21 mouse cellular contexts compared by ENCODE assay signal in genomic region chr1:190443234-190443633, GRCm38 (mm10).
DNase-seq lines count a peak whose midpoint lies in the region; ATAC-seq lines count a peak whose summit lies in the region.
"Had no signal": no experiment of that assay in that cellular context is flagged by ENCODE, and none has a peak within 500 bp of the region (broad histone marks: within the 10 kb centered on the region; RNA-seq: fewer than 3 reads in every experiment).

No protein-coding gene starts in this region.

- H3K4me2 ChIP-seq in midbrain, embryonic 11.5 days: no peak overlapping the region
- H3K4me2 ChIP-seq in midbrain, embryonic 13.5 days (replicated peaks): no peak overlapping the region

- H3K4me3 ChIP-seq in midbrain, embryonic 11.5 days (ENCODE audit: low read depth, low read length): no peak overlapping the region
- H3K4me3 ChIP-seq in midbrain, embryonic 13.5 days (replicated peaks): no peak overlapping the region

- H3K36me3 ChIP-seq in midbrain, embryonic 11.5 days (ENCODE audit: control insufficient read depth, insufficient read depth, low read length): no peaks in the 10 kb centered on the region
- no peaks in the 10 kb centered on the region for H3K36me3 ChIP-seq in midbrain, embryonic 13.5 days
- H3K36me3 ChIP-seq: G1E had no signal

- ATAC-seq in midbrain, embryonic 11.5 days (ENCODE audit: low FRiP score): no peak
- no peak for ATAC-seq in midbrain, embryonic 13.5 days
- ATAC-seq in common myeloid progenitor, adult 5-6 weeks (replicated peaks; ENCODE audit: low read depth, poor library complexity, severe bottlenecking): peak; percentile 62
- ATAC-seq in hematopoietic stem cell, adult 5-6 weeks (replicated peaks in 1 of 2; ENCODE audit: insufficient read depth in 1 of 2, low FRiP score in 2 of 2, low TSS enrichment in 1 of 2, low read depth in 1 of 2, poor library complexity in 2 of 2, severe bottlenecking in 2 of 2): peak; percentile 54 to 79
- ATAC-seq in megakaryocyte progenitor cell, adult 5-6 weeks (replicated peaks; ENCODE audit: poor library complexity): peak; percentile 55
- ATAC-seq: activated CD4-positive, CD25-positive, alpha-beta regulatory T cell, adult 4 months; CD4-positive, CD25-positive, alpha-beta regulatory T cell, adult 4 months; Patski had no signal

- no peak overlapping the region for H3K27ac ChIP-seq in midbrain, embryonic 11.5 days (ENCODE audit: low read depth, low read length)
- no peak overlapping the region for H3K27ac ChIP-seq in midbrain, embryonic 13.5 days

- peak; percentile 8 for DNase-seq in midbrain, embryonic 11.5 days (ENCODE audit: low spot score, missing footprints)
- DNase-seq in kidney, postnatal 10 days: no peak
- DNase-seq in kidney, adult 8-10 months: no peak
- DNase-seq in lung, adult 18-20 months: no peak
- DNase-seq: adrenal gland, adult 2 months; adrenal gland, adult 8-10 months; adrenal gland, postnatal 10 days; adrenal gland, postnatal 14 days; adrenal gland, postnatal 25 days; adrenal gland, postnatal 36 days; B cell, adult 2 months; cerebellum, adult 11 months; cerebellum, adult 11-12 months had no signal

- no peaks in the 10 kb centered on the region for H3K4me1 ChIP-seq in midbrain, embryonic 11.5 days (ENCODE audit: control insufficient read depth, insufficient read depth, low read length)
- no peaks in the 10 kb centered on the region for H3K4me1 ChIP-seq in midbrain, embryonic 13.5 days (replicated peaks)

- no peaks in the 10 kb centered on the region for H3K9me3 ChIP-seq in midbrain, embryonic 11.5 days (ENCODE audit: control insufficient read depth, low read length)
- no peaks in the 10 kb centered on the region for H3K9me3 ChIP-seq in midbrain, embryonic 13.5 days

- whole genome bisulfite sequencing in midbrain, embryonic 11.5 days: 86% methylated on average over 3 of the region's 3 CpGs
- 96% methylated on average over 3 of the region's 3 CpGs for WGBS in midbrain, embryonic 13.5 days

- H3K9ac ChIP-seq in midbrain, embryonic 11.5 days (ENCODE audit: low read length): no peak overlapping the region
- no peak overlapping the region for H3K9ac ChIP-seq in midbrain, embryonic 13.5 days (replicated peaks)

- peaks cover 6% of the 10 kb centered on the region; the same call in 1 of the 2 replicates for H3K27me3 ChIP-seq in midbrain, embryonic 11.5 days (ENCODE audit: control insufficient read depth, insufficient read depth, low read length)
- peaks cover 25% of the 10 kb centered on the region; the same call in 1 of the 2 replicates for H3K27me3 ChIP-seq in midbrain, embryonic 13.5 days

Comparison
In these comparisons a context has a peak if more than half of its experiments do, and no peak if none do; other contexts are left out.
1. ATAC-seq: peak in common myeloid progenitor, adult 5-6 weeks (single experiment), hematopoietic stem cell, adult 5-6 weeks (2 of 2) and megakaryocyte progenitor cell, adult 5-6 weeks (single experiment); none in midbrain, embryonic 11.5 days (single experiment) and midbrain, embryonic 13.5 days (single experiment).